Mouse (Mus musculus): ENCODE results near the gene Fgd2. TPM values are rescaled to one million over a fixed set of nuclear protein-coding genes. Genes with fewer than 3 reads are reported as not detected.
A peak's percentile ranks its signal among the peaks of the same experiment; 100 is the strongest.

Gene Fgd2
- polyA plus RNA-seq, 1 experiment from 2014 or later = 6.8 TPM

DNA sequence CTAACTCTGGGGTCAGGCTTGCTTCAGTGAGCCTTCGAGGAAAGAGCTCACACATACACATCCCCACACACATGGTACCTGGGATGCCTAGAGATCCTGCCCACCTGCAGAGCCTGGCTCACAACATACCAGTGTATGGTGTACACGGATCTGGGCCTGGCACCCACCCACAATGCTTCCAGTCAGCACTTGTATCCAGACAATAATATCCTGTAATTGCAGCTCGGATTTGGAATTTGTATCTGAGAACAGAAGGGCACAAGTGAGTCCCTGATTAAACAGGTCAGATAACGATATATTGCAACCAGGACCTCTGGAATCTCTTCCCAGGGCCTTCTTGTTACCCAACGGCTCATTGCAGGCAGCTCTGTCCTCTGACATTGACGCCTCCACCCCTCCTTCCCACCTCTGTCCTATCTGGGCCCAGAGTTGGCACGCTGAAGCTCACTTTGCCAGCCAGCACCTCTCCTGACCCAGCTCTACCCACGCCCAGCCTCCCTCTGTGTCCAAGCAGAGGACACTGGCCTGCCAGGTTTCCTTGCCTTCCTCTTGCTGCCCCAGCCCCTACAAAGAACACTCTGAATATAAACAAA is 62.3 kb downstream of the Fgd2 start:
- DNase-seq (ENCODE audit: low spot score) = no peak

DNA sequence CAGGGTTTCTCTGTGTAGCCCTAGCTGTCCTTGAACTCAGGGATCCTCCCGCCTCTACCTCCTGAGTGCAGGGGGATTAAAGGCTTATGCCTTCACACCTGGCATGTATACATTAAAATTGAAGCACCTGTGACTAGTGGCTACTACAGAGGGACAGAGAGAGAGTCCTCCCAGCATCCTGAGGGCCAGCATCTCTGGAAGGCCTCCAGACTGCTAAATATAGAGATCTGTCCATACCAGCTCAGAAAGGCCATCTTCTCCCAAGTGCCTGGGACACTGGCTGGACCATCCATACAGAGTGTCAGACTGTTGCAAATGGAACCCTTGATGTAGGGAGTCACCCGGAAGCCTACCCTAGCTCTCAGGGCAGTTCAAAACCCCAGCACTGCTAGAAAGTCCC is 63.3 kb downstream of the Fgd2 start:
- no peak for DNase-seq (ENCODE audit: low spot score)

DNA sequence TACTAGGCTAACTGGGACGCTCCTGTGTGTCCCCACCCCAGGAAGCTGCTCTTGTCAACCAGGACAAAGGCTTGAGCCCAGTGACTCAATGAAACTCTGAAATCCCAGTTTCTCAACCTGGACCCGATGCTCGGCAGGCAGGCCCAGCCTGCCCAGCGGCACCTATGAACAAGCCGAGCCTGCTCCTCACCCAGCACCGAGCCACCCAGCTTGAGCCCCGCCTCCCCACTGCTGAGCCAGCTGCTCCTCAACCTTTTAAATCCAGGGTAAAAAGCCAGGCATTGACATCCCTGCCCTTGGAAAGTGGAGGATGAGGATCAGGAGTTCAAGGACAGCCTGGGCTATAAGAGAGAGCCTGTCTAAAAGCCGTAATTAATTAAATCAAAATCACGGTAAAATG is 64.6 kb downstream of the Fgd2 start:
- no peak for DNase-seq (ENCODE audit: low spot score)

DNA sequence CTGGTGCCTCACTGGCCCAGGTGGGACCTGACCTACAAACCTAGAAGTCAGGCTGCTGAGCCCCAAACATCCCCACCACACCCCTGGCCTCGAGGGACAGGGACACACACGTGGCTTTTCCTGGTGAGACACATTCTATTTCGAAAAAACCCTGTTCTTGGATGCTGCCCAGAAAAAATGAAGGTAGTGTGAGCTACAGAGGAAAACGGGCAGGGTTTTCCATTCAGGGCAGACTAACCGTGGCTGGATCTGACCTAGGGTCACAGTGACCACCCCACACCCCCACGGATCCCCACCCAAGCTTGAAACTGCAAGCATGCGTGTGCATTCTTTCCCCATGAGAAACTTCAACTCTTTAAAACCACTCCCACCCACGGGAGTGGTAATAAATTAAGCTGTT is 67.5 kb downstream of the Fgd2 start:
- no peak for DNase-seq (ENCODE audit: low spot score)

DNA sequence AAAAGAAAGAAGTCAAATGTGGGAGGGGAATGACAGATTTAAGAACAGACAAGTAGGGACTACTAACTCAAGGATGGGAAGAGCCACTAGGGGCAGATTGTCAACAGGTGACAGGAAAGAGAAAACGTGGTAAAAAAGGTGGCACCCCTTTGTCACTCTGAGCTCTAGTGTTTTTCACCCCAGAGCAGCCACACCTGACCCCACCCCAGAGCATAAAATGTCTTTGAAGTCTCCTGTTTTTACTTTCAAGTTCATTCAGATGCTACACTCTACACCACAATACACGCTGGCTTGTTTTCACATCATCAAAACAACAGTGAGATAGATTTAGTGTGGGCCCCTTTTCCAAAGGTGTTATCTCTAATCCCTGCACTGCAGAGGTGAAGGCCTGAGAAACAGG is 68.1 kb downstream of the Fgd2 start:
- DNase-seq (ENCODE audit: low spot score) = peak; percentile 51

Other genes starting within 250 kb of the Fgd2 start
- gene Rab44, start 246.8 kb upstream of the Fgd2 start, polyA plus RNA-seq (2015; fragmentation: Nextera tagmentation; extraction: Ambion mirVana) = 4.9 and 5.4 TPM in 2 replicates
- 2.8 and 3.0 TPM in 2 replicates for gene Cpne5, start 122.7 kb upstream of the Fgd2 start, polyA plus RNA-seq (2015; fragmentation: Nextera tagmentation; extraction: Ambion mirVana)
- 118 and 133 TPM in 2 replicates for gene Ppil1, start 96.7 kb upstream of the Fgd2 start, polyA plus RNA-seq (2015; fragmentation: Nextera tagmentation; extraction: Ambion mirVana)
- gene BC004004, start 92.1 kb upstream of the Fgd2 start, polyA plus RNA-seq (2015; fragmentation: Nextera tagmentation; extraction: Ambion mirVana) = 92.2 and 95.2 TPM in 2 replicates
- gene Pi16, start 43.2 kb upstream of the Fgd2 start, polyA plus RNA-seq (2015; fragmentation: Nextera tagmentation; extraction: Ambion mirVana) = 3.7 and 4.4 TPM in 2 replicates
- 144 and 154 TPM in 2 replicates for gene Mtch1, start 13.0 kb upstream of the Fgd2 start, polyA plus RNA-seq (2015; fragmentation: Nextera tagmentation; extraction: Ambion mirVana)
- gene Pim1, start 129.8 kb downstream of the Fgd2 start, polyA plus RNA-seq (2015; fragmentation: Nextera tagmentation; extraction: Ambion mirVana) = 78.6 and 81.4 TPM in 2 replicates
- gene Gm17657, start 188.7 kb downstream of the Fgd2 start, polyA plus RNA-seq (2015; fragmentation: Nextera tagmentation; extraction: Ambion mirVana) = not detected in 2 replicates
- 10.7 and 13.8 TPM in 2 replicates for gene Tbc1d22b, start 188.9 kb downstream of the Fgd2 start, polyA plus RNA-seq (2015; fragmentation: Nextera tagmentation; extraction: Ambion mirVana)
- gene Tmem217, start 191.5 kb downstream of the Fgd2 start, polyA plus RNA-seq (2015; fragmentation: Nextera tagmentation; extraction: Ambion mirVana) = 0.62 and 1.2 TPM in 2 replicates

All from thymus, postnatal 0 days (tissue).